Mouse (Mus musculus) inflammation-experienced regulatory T-cells (primary cell): Measurements from ENCODE around the gene Urm1. TPM values are rescaled to one million over a fixed set of nuclear protein-coding genes. Genes with fewer than 3 reads are reported as not detected.

Source experiments
- polyA plus RNA-seq, 2 experiments: library from polyadenylated mRNA; unstranded; fragments of 100-300 nt; shearing (Covaris generic); gene quantifications; one replicate each; pipeline ENCODE4 v1.2.1; 2017

Urm1 gene
- polyA plus RNA-seq, result 10 to 100 TPM; 14.1 to 23.2 TPM

GRCm38 (mm10) chr2:29820025-29820817 is at the start of gene Urm1:
Gene Urm1 (plus strand): TSS chr2:29820075.

GRCm38 (mm10) chr2:29787104-29787917 is 32.6 kb upstream of the Urm1 start, which contains the start of gene Coq4:
Gene Coq4 (plus strand): TSS chr2:29787493.

GRCm38 (mm10) chr2:29787937-29788681 is 31.8 kb upstream of the Urm1 start, which contains the start of gene Trub2:
Gene Trub2 (minus strand): TSS chr2:29788502.

GRCm38 (mm10) chr2:29802075-29802826 is 17.6 kb upstream of the Urm1 start, which contains the start of gene Slc27a4:
Gene Slc27a4 (plus strand): TSS chr2:29802634.

GRCm38 (mm10) chr2:29868949-29869645 is 49.2 kb downstream of the Urm1 start, which contains the start of gene Cercam:
Gene Cercam (plus strand): TSS chr2:29869164.

GRCm38 (mm10) chr2:29889066-29889944 is 69.4 kb downstream of the Urm1 start, which contains the start of gene Odf2:
Gene Odf2 (plus strand): TSS chr2:29889221.

Other genes starting within 250 kb of the Urm1 start
- 10 to 100 TPM; 34.9 to 40.1 TPM for gene Rapgef1, start 200.4 kb upstream of the Urm1 start, polyA plus RNA-seq
- gene Gm13420, start 68.4 kb upstream of the Urm1 start, polyA plus RNA-seq, result 1 to 10 TPM in 1 of 2 experiments, not detected in 1; 1.4 TPM
- gene Gm13547, start 60.8 kb upstream of the Urm1 start, polyA plus RNA-seq, result 1 to 10 TPM in 1 of 2 experiments, under 1 TPM in 1; 0.42 to 2.4 TPM
- gene Coq4, start 32.6 kb upstream of the Urm1 start, polyA plus RNA-seq, result 1 to 10 TPM; 7.1 to 8.2 TPM
- 10 to 100 TPM; 28.5 to 30.4 TPM for gene Trub2, start 31.6 kb upstream of the Urm1 start, polyA plus RNA-seq
- gene Slc27a4, start 17.4 kb upstream of the Urm1 start, polyA plus RNA-seq, result 10 to 100 TPM in 1 of 2 experiments, 1 to 10 TPM in 1; 9.3 to 11.3 TPM
- gene Cercam, start 49.1 kb downstream of the Urm1 start, polyA plus RNA-seq, result 1 to 10 TPM; 1.1 to 4.7 TPM
- gene Odf2, start 69.1 kb downstream of the Urm1 start, polyA plus RNA-seq, result 10 to 100 TPM; 65.1 to 84.1 TPM
- gene Gle1, start 115.4 kb downstream of the Urm1 start, polyA plus RNA-seq, result 10 to 100 TPM; 66.9 to 67.1 TPM
- 100 to 1,000 TPM in 1 of 2 experiments, 10 to 100 TPM in 1; 97.2 to 109 TPM for gene Sptan1, start 145.5 kb downstream of the Urm1 start, polyA plus RNA-seq
- 1 to 10 TPM in 1 of 2 experiments, under 1 TPM in 1; 0.44 to 1.6 TPM for gene Wdr34, start 228.8 kb downstream of the Urm1 start, polyA plus RNA-seq
- 100 to 1,000 TPM; 308 to 332 TPM for gene Set, start 237.3 kb downstream of the Urm1 start, polyA plus RNA-seq